Mouse (Mus musculus) right cerebral cortex, postnatal 10 days (tissue): ENCODE data around the gene Stat3.
A peak's percentile ranks its signal among the peaks of the same experiment; 100 is the strongest.

Experiments used
- DNase-seq, 2 experiments: peaks; one replicate each; pipeline ENCODE4 v3.0.0; 2021; ENCODE audit warnings: low spot score in 2 of 2

Gene Stat3

DNA sequence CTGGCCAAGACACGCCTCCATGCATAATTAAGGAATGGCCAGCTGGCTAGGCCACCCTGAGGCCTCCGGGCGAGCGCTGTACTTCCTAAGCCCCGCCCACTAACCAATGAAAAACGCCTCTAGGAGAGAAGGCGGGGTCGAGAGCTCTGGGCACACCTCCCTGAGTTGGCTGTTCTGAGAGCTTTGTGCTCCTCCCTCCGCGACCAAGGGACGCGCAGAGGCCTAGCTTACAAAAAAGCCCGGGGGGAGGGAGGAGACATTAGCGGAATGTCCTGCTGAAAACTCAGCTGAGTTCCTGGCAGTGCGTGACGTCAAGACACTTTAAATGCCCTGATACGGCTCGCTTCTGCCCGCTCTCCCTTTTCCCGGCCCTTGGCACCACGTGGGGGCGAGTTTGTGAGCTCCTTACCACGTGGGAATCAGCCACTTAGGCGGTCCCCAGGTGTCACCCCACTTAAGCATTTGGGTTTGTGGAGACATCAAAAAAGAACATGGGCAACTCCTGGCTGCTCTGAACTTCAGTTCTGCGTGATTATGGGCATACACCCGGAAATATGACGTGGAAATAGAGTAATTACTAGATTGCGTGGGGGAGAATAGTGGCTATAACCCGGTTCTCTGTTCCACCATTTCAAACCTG, at the start of gene Stat3:
Gene Stat3, minus strand, starts transcription at position 29 of the 640 bp plus-strand sequence.
- DNase-seq: peak; percentile 99 to 100

DNA sequence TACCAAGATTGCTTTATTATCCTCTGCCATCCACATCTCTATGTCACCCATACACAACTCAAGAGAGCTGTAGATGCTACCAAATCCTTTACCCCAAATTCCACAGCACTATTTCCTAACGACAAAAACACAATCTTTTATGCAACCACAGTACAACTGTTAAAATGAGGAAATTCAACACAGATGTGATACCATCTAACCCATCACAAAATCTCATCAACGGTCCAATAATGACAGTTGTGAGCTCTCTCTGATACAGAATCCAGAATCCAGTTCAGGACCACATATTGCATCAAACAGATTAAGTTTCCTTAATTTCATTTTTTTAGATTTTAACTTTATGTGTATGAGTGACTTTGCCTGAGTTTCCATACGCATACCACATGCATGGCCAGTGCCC, 49.3 kb upstream of the Stat3 start:
- DNase-seq: no peak

DNA sequence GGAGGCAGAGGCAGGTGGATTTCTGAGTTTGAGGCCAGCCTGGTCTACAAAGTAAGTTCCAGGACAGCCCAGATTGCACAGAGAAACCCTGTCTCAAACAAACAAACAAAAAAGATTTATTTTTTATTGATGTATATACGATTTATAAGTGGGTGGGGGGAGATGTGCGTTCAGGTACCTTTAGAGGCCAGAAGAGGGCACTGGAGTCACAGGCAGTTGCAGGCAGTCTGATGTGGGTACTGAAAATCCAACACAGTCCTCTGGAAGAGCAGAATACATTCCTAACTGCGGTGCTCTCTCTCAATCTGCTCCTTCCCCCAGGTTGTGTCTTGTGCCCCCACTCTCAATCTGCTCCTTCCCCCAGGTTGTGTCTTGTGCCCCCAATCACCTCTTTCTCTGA, 46.3 kb upstream of the Stat3 start:
- no peak for DNase-seq

DNA sequence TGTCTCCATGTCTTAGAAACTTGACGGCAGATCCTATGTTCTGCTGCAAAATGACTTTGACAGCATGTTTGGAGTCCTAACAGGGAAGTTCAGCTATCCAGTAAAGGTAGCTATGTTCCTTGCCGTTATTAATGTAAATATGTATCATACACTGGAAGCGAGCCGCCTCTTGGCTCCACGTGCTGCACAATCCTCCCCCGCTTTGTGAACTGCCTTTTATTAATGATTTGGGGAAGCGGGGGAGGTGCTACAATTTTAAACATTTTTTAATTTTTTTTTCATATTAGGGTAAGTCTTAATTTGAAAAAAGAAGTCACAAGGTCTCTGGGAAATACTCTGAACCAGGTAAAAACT, 44.4 kb upstream of the Stat3 start:
- DNase-seq: no peak

GRCm38 (mm10) chr11:100983125-100983777, 43.9 kb upstream of the Stat3 start:
- peak; percentile 68 to 84 for DNase-seq

- no peak for DNase-seq
These were observed 42.7 kb upstream of the Stat3 start for GRCm38 (mm10) chr11:100982087-100982486.

GRCm38 (mm10) chr11:100981236-100981635, 41.9 kb upstream of the Stat3 start:
- no peak for DNase-seq

DNA sequence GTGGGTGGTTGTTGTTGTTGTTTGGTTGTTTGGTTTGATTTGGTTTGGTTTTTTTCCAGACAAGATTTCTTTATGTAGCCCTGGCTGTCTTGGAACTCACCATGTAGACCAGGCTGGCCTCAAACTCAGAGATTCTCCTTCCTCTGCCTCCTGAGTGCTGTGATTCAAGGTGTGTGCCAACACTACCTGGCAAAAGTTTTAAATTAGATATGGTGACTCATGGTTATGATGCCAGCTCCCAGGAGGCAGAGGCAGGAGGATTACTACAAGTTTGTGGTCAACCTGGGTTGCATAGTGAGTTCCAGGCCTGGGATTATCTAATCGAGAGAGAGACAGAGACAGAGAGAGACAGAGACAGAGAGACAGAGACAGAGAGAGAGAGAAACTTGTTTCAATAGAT, 41.1 kb upstream of the Stat3 start:
- no peak for DNase-seq

GRCm38 (mm10) chr11:100979887-100980286, 40.5 kb upstream of the Stat3 start:
- no peak for DNase-seq

DNA sequence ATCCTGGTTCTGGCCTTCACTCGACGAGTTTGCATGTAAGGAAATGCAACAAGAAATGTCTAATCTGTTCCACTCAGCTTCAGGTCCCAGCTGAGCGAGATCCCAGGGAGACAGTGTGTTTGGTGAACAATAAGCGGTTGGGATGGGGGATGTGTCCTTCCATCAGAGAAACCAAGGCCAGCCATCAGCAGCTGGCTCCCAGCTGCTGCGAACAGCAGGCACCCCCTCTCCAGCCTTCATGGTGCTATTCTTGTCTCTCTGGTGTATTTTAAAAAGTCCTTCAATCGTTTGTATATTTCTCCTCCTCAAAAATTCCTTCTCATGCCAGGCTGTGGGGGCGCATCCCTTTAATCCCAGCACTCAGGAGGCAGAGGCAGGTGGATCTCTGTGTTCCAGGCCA, 35.9 kb upstream of the Stat3 start:
- no peak for DNase-seq

DNA sequence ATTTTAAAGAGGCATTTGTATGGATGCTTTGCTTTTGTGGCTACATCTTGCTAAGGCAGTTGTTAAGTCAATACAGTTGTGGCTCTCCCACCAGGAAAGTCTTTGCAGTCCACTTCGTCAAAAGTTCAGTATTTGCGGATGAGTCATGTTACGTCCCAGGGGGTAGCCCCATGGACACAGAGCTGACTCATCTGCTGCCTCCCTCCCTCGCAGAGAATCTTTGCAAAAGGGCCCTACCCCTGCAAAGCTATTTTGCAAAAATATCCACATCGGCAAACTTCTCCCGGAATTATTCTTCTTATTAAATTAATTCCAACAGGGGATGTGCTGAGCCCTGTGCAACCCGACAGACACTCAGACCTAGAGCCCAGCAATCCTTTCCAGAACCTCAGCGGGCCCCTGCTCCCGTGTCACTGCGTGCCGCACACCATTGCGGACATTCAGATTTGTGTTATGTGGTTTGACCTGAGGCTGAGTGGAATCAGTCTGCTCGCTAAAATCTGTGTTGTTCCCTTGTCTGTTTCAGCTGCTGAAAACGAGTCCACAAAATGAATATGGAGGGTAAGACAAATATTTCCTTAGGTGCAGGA, 35.1 kb upstream of the Stat3 start:
- DNase-seq: no peak

DNA sequence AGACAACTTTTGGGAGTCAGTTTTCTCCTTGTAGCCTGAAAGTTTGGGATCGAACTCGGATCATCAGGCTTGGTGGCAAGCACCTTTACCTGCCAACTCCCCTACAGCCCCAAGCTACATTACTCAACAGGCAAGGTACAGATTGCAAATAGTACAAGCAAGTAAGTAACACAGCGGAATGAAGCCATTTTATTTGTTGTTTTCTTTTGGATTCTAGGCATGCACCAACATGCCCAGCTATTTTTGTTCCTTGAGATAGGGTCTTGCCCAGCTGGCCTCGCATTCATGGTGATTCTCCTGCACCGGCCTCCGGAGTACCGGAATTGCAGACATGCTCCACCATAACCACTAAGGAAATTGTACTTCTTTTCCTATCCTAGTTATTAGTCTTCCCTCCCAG, 33.9 kb upstream of the Stat3 start:
- no peak for DNase-seq

DNA sequence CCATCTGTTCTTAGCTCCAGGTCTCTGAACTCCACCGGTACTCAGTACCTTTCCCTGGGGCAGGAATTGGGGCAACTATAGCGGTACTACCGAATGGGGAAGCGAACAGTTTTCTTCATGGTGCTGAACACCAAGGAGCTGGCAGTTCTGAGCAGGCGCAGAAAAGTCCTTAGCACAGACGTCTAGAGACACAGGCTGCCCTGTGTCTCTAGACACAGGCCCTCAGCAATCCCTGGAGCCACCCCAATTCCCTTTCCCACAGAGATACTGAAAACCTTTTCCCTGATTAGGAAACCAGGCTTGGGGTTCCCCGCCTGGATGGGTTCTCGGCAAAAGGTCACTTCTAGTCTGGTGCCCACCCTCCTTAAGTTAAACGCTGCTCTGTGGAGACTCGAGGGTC, 32.1 kb upstream of the Stat3 start:
- DNase-seq: no peak

DNA sequence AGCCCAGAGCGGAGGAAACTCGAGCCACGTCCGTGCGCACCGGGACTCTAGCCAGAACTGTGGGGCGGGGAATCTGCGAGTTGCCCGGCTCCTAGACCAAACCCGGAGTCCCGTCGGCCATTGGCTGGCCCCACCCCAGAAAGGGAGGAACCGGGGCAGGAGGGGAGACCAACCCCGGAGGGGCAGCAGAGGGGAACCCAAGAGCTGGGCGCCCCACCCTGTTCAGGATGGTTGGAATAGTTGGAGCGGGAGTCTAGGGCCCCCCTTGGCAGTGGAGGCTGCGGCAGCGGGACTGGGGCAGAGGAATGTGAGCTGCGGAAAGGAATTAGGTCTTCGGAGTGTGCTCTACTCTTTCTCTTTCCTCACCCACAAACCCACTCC, 31.2 kb upstream of the Stat3 start, which contains the start of gene Cavin1:
Gene Cavin1, minus strand, starts transcription at position 331 of the 381 bp plus-strand sequence.
- peak; percentile 71 to 77 for DNase-seq

DNA sequence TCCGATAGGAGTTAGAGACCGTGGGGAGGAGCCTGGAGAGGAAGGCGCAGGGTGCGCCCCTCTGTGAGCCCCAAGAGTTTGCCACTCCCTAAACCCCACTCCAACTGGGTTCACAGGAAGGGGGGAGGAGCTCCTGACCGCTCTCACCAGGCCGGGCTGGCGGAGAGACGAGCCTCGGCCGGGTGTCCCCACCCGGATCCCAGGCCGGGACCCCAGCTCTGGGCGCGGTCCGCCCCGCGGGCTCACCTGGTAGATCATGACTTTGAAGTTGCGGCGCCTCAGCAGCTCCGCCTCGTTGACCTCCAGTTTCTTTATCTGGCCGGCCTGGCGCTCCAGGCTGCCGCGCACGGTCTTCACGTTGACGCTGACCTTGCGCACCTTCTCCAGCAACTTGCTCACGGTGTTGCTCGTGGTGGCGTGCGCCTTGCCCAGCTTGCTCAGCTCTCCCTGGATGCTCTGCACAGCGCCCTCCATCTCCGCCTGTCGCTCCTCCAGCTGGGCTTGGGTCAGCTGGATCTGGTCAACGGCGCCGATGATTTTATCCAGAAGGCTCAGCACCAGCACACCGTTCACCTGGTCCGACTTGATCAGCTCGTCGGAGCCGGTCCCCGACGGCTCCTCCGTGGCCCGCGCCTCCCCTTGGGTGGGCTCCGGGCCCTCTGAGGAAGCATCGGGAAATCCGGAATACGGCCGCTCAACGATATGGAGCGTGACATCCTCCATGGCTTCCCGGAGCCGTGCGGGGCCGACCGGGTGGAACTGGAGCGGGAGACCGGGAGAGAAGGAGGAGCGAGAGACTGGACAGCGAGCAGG, 30.6 kb upstream of the Stat3 start:
- no peak for DNase-seq

GRCm38 (mm10) chr11:100969189-100969743, 29.9 kb upstream of the Stat3 start:
- no peak for DNase-seq

DNA sequence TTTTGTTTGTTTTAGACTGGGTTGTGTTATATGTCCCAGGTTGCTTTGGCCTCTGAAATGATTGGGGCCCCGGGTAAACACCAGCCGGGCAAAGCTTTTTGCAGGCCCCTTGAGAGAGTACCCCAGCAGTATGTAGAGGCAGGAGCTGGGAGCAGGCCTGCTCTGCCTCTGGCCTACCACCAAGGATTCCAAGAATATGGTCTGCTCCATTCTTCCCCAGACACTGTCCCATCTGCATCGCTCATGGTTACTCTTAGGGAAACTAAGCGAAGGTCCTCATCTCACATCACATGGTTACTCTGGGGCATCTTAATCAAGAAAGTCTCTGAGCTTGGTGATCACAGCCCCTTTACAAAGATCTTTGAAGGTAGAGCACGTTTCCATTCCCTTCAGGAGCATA, 29.2 kb upstream of the Stat3 start:
- no peak for DNase-seq

- DNase-seq: no peak
These were observed 28.6 kb upstream of the Stat3 start for GRCm38 (mm10) chr11:100967881-100968420.

DNA sequence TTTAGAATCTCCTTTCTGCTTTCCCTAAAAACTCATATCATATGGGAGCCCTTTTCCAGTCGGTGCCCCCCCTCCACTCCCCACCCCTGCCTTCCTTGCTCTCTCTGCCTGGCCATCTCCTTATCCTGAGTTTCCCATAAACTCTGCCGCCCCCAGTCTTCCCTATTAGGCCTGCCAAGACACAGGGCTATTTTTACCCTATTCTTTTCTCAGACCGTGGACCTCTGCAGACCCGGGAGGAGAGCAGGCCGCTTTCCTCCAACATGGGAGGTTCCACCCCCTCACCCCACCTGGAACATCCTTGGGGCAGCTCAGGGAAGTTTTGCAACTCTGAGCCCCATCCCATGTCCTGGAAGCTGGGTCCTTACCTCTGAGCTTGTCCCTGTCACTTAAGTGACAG, 28.0 kb upstream of the Stat3 start:
- no peak for DNase-seq

DNA sequence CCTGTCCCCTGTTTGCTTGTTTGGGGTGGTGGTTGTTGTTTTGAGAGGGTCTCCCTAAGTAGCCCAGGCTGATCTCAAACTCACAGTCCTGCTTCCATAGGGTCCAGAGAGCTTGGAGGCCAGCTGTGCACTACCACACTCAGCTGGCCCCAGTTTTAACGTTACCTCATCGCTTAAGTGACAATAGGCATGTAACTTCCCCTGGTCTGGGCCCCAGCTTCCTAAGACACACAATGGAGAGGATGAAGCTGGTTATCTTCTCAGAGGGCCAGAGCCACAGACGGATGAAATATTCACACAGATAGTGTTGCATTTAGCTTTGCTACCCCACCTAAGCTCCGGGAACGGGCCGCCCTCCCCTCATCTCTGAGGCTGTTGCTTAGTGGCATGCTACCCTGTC, 26.4 kb upstream of the Stat3 start:
- no peak for DNase-seq

- no peak for DNase-seq
These were observed 25.7 kb upstream of the Stat3 start for GRCm38 (mm10) chr11:100964901-100965542.
